Mouse (Mus musculus) sigmoid colon, adult 10 weeks (tissue): ENCODE data around the gene Gm5726. TPM values are rescaled to one million over a fixed set of nuclear protein-coding genes. Genes with fewer than 3 reads are reported as not detected.

Source experiments
- polyA plus RNA-seq: library from polyadenylated mRNA; stranded (reverse); fragments of 350-450 nt; fragmentation: Illumina TruSeq; extraction: RNeasy Lipid Tissue Mini Kit (QIAGEN cat#74804); gene quantifications from one replicate; pipeline ENCODE4 v1.2.3, GENCODE M21; 2014; ENCODE audit warnings: low read depth, low replicate concordance

The Gm5726 gene
- polyA plus RNA-seq = not detected

GRCm38 (mm10) chr7:20545657-20546056, at the start of gene Gm5726:
Gene Gm5726 (minus strand): TSS chr7:20545757.

DNA sequence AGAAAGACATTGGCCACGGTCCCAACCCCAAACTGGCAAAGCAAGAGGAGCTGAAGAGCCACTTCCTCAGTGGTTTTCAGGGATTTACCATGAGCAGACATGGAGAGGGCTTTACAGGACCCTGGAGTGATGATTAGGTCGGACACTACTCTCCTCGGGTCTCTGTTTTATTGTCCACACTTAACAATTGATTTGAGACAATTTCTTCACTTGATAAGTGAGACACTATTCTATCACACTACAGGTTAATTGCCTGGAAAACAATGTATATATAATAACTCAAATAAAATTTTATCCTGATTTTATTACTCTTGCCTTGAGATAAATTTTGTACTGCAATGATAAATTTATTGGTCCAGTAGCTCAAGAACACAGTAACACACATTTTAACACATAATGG, 30.6 kb upstream of the Gm5726 start, which contains the start of gene Gm4141:
TSS of gene Gm4141 (minus strand) at position 101 of the 400 bp plus-strand sequence.

DNA sequence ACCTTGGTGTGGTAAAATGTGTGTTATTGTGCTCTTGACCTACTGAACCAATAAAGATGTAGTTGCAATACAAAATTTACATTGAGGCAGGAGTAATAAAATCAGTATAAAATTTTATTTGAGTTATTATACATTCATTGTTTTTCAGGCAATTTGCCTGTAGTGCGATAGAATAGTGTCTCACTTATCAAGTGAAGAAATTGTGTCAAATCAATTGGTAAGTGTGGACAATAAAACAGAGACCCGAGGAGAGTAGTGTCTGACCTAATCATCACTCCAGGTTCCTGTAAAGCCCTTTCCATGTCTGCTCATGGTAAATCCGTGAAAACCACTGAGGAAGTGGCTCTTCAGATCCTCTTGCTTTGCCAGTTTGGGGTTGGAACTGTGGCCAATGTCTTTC, 12.0 kb downstream of the Gm5726 start, which contains the start of gene Vmn1r104:
TSS of gene Vmn1r104 (plus strand) at position 301 of the 400 bp plus-strand sequence.

DNA sequence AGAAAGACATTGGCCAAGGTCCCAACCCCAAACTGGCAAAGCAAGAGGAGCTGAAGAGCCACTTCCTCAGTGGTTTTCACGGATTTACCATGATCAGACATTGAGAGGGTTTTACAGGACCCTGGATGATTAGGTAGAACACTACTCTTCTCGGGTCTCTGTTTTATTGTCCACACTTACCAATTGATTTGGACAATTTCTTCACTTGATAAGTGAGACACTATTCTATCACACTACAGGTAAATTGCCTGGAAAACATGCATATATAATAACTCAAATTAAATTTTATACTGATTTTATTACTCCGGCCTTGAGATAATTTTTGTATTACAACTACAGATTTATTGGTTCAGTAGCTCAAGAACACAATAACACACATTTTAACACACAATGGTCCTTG, 35.1 kb downstream of the Gm5726 start, which contains the start of gene Vmn1r103:
TSS of gene Vmn1r103 (minus strand) at position 101 of the 400 bp plus-strand sequence.

Other genes starting within 250 kb of the Gm5726 start
- gene Gm4133, start 211.7 kb downstream of the Gm5726 start, polyA plus RNA-seq = not detected
- gene Gm5728, start 170.3 kb downstream of the Gm5726 start, polyA plus RNA-seq = not detected
- not detected for gene Vmn1r100, start 127.8 kb downstream of the Gm5726 start, polyA plus RNA-seq
- gene Vmn1r101, start 103.2 kb downstream of the Gm5726 start, polyA plus RNA-seq = not detected
- not detected for gene Gm10670, start 70.8 kb downstream of the Gm5726 start, polyA plus RNA-seq
- gene Vmn1r103, start 35.2 kb downstream of the Gm5726 start, polyA plus RNA-seq = not detected
- not detected for gene Vmn1r104, start 11.9 kb downstream of the Gm5726 start, polyA plus RNA-seq
- gene Gm4141, start 30.5 kb upstream of the Gm5726 start, polyA plus RNA-seq = not detected
- gene Gm4513, start 53.3 kb upstream of the Gm5726 start, polyA plus RNA-seq = not detected
- gene Vmn1r107, start 123.2 kb upstream of the Gm5726 start, polyA plus RNA-seq = not detected
- gene Vmn1r111, start 157.5 kb upstream of the Gm5726 start, polyA plus RNA-seq = not detected
- not detected for gene Gm10668, start 184.9 kb upstream of the Gm5726 start, polyA plus RNA-seq
- not detected for gene Vmn1r112, start 225.4 kb upstream of the Gm5726 start, polyA plus RNA-seq
- not detected for gene Vmn1r113, start 241.5 kb upstream of the Gm5726 start, polyA plus RNA-seq